Mouse (Mus musculus): ENCODE results near the gene Ffar2.

The Ffar2 gene

GRCm38 (mm10) chr7:30820854-30821445 lies 2.6 kb downstream of the Ffar2 start:
- DNase-seq (ENCODE audit: low read depth) = no peak

- no peak for DNase-seq (ENCODE audit: low read depth)
These were observed 3.4 kb downstream of the Ffar2 start for GRCm38 (mm10) chr7:30820131-30820530.

- no peak for DNase-seq (ENCODE audit: low read depth)
These were observed 11.2 kb downstream of the Ffar2 start for GRCm38 (mm10) chr7:30812291-30812807.

- no peak for DNase-seq (ENCODE audit: low read depth)
These were observed 11.8 kb downstream of the Ffar2 start for GRCm38 (mm10) chr7:30811757-30812290.

GRCm38 (mm10) chr7:30810319-30810718 lies 13.3 kb downstream of the Ffar2 start:
- peak; percentile 7 for DNase-seq (ENCODE audit: low read depth)

GRCm38 (mm10) chr7:30805924-30806323 lies 17.7 kb downstream of the Ffar2 start:
- DNase-seq (ENCODE audit: low read depth) = peak; percentile 36

GRCm38 (mm10) chr7:30804026-30804715 lies 19.4 kb downstream of the Ffar2 start:
- DNase-seq (ENCODE audit: low read depth) = no peak

GRCm38 (mm10) chr7:30803256-30803655 lies 20.3 kb downstream of the Ffar2 start:
- no peak for DNase-seq (ENCODE audit: low read depth)

GRCm38 (mm10) chr7:30800653-30801052 lies 22.9 kb downstream of the Ffar2 start:
- no peak for DNase-seq (ENCODE audit: low read depth)

GRCm38 (mm10) chr7:30796790-30797189 lies 26.8 kb downstream of the Ffar2 start:
- no peak for DNase-seq (ENCODE audit: low read depth)

GRCm38 (mm10) chr7:30794921-30795320 lies 28.7 kb downstream of the Ffar2 start:
- no peak for DNase-seq (ENCODE audit: low read depth)

- no peak for DNase-seq (ENCODE audit: low read depth)
These were observed 31.7 kb downstream of the Ffar2 start for GRCm38 (mm10) chr7:30791921-30792320.

- DNase-seq (ENCODE audit: low read depth) = no peak
These were observed 33.4 kb downstream of the Ffar2 start for GRCm38 (mm10) chr7:30790141-30790540.

- no peak for DNase-seq (ENCODE audit: low read depth)
These were observed 36.1 kb downstream of the Ffar2 start, which contains the start of gene Krtdap for GRCm38 (mm10) chr7:30787377-30788022. Gene Krtdap, plus strand, starts transcription at chr7:30787896.

- DNase-seq (ENCODE audit: low read depth) = no peak
These were observed 37.6 kb downstream of the Ffar2 start for GRCm38 (mm10) chr7:30785721-30786546.

- DNase-seq (ENCODE audit: low read depth) = no peak
These were observed 38.4 kb downstream of the Ffar2 start for GRCm38 (mm10) chr7:30785154-30785553.

GRCm38 (mm10) chr7:30782658-30783057 lies 40.9 kb downstream of the Ffar2 start:
- no peak for DNase-seq (ENCODE audit: low read depth)

GRCm38 (mm10) chr7:30781792-30782191 lies 41.8 kb downstream of the Ffar2 start:
- DNase-seq (ENCODE audit: low read depth) = no peak

- DNase-seq (ENCODE audit: low read depth) = no peak
These were observed 45.7 kb downstream of the Ffar2 start for GRCm38 (mm10) chr7:30777911-30778310.

- DNase-seq (ENCODE audit: low read depth) = no peak
These were observed 46.4 kb downstream of the Ffar2 start for GRCm38 (mm10) chr7:30777081-30777579.

GRCm38 (mm10) chr7:30776104-30776503 lies 47.5 kb downstream of the Ffar2 start:
- no peak for DNase-seq (ENCODE audit: low read depth)

- DNase-seq (ENCODE audit: low read depth) = no peak
These were observed 54.3 kb downstream of the Ffar2 start for GRCm38 (mm10) chr7:30769236-30769635.
